Mouse (Mus musculus): ENCODE data around the gene Maml2.

DNA sequence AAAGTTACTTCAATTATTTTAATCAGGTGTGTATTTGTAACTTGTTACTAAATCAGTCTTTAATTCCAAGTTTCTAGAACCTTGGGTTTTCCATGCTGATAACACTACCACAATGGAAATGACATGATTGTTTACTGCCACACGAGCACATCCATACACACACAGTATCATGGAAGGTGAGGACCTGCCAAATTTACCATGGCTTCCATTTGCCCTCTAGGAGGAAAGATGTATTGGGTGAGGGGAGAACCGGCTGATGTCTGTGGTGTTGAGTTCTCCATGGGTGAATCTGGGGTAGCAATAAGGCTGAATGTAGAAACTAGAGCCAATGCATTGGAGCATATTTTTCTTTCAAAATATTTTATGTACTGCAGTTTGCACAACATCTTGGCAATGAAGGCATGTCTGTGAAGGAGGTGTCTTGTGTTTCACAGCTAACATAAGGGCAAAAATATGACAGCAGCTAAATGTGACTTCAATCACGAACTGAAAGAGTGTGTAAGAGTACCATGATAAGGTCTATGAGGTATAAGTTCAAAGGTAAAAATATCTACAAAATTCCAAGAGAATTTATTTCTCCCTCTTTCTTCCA, 396.0 kb downstream of the Maml2 start:
- TF ChIP-seq CTCF (conservative IDR thresholded peaks at IDR 0.05; ENCODE audit: low read length) (no peak), POU5F1 (IDR thresholded peaks at IDR 0.05; ENCODE audit: borderline replicate concordance, low read length) (no peak), NANOG (IDR thresholded peaks at IDR 0.05; ENCODE audit: borderline replicate concordance, low read length) (no peak)

All from E14TG2a.4 (cell line).